Mouse (Mus musculus): ENCODE results near the gene Cachd1.

- TF ChIP-seq POLR2A (IDR thresholded peaks at IDR 0.05; ENCODE audit: insufficient read depth, low read depth, low read length) (no peak), CTCF (IDR thresholded peaks at IDR 0.05) (no peak)
These were observed 109.6 kb downstream of the Cachd1 start for GRCm38 (mm10) chr4:100885793-100886742.

All from heart, adult 2 months (tissue).